Mouse (Mus musculus): ENCODE data around the gene Rfpl4.

DNA sequence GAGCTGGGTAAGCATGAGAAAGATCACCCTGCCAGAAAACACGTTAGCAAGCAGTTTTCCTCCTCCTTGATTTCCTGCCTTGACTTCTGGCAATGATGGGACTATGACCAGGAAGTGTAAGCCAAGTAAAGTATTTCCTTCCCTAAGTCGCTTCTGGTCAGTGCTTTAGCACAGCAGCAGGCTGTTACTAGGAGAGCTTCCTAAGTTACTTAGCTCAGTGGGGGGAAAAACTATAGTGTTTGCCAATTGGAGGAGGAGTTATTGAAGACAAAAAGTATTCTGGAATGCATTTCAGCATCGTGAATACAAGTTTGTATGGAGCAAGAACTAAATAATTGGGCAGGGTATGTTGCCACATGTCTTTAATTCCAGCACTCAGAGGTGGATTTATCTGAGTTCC is 4.0 kb downstream of the Rfpl4 start:
- TF ChIP-seq RCOR1 (IDR thresholded peaks at IDR 0.05; ENCODE audit: low read depth, low read length) (no peak), EP300 (IDR thresholded peaks at IDR 0.05; ENCODE audit: low read depth in 1 of 2, low read length in 2 of 2) (no peak), ELF1 (IDR thresholded peaks at IDR 0.05; ENCODE audit: low read depth, low read length) (no peak), MAFK (IDR thresholded peaks at IDR 0.05; ENCODE audit: borderline replicate concordance, low read depth, low read length) (no peak), GATA1 (IDR thresholded peaks at IDR 0.05; ENCODE audit: low read depth, low read length) (no peak)
